Mouse (Mus musculus): ENCODE results near the gene Casq2. TPM values are rescaled to one million over a fixed set of nuclear protein-coding genes. Genes with fewer than 3 reads are reported as not detected.

The Casq2 gene
- polyA plus RNA-seq, 1 experiment from 2014 or later = 0.43 TPM

DNA sequence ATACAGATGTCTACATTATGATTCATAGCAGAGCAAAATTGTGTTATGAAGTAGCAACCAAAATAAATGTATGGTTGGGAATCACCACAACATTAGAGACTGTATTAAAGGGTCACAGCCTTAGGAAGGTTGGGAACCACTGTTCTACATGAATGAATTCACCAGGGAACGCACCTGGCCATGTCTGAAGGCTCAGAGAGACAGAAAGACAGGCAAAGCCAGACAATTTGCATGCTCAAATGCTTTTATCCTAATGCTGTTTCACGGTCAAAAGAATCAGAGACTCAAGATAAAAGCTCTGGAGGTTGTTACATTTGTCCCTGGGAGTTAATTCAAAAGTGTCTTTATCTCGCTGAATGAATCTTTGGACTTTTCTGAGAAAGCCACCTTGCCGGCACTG is 65.6 kb downstream of the Casq2 start:
- ATAC-seq (ENCODE audit: insufficient read depth) (no peak), DNase-seq (no peak)
- peak overlapping the region; percentile 41 for H3K4me2 ChIP-seq
- H3K36me3 ChIP-seq (ENCODE audit: insufficient read depth) = peaks cover 3% of the 10 kb centered on the region
- no peak overlapping the region for H3K9ac ChIP-seq
- H3K9me3 ChIP-seq (ENCODE audit: low read depth, low read length) = no peaks in the 10 kb centered on the region
- WGBS = 63% methylated on average over 4 of the region's 4 CpGs
- H3K4me1 ChIP-seq (ENCODE audit: insufficient read depth) = peaks cover 19% of the 10 kb centered on the region
- H3K27me3 ChIP-seq (ENCODE audit: insufficient read depth, low read length) = no peaks in the 10 kb centered on the region
- no peak overlapping the region for H3K4me3 ChIP-seq (ENCODE audit: low read depth, low read length)
- H3K27ac ChIP-seq (ENCODE audit: low read depth) = peak overlapping the region; percentile 93
- TF ChIP-seq CTCF (IDR thresholded peaks at IDR 0.05; ENCODE audit: low read depth) = no peak

- H3K9me3 ChIP-seq (ENCODE audit: low read depth, low read length) = no peaks in the 10 kb centered on the region
- H3K27ac ChIP-seq (ENCODE audit: low read depth) = peak overlapping the region; percentile 93
- H3K4me1 ChIP-seq (ENCODE audit: insufficient read depth) = peaks cover 19% of the 10 kb centered on the region
- H3K36me3 ChIP-seq (ENCODE audit: insufficient read depth) = peaks cover 9% of the 10 kb centered on the region
- H3K27me3 ChIP-seq (ENCODE audit: insufficient read depth, low read length) = no peaks in the 10 kb centered on the region
- H3K9ac ChIP-seq = peak overlapping the region; percentile 27; the same call in 1 of the 2 replicates
- DNase-seq (no peak), ATAC-seq (ENCODE audit: insufficient read depth) (peak; percentile 9; the same call in 1 of the 2 replicates)
- 45% methylated on average over 4 of the region's 4 CpGs for WGBS
- peak overlapping the region; percentile 41 for H3K4me2 ChIP-seq
- no peak for TF ChIP-seq CTCF (IDR thresholded peaks at IDR 0.05; ENCODE audit: low read depth)
- H3K4me3 ChIP-seq (ENCODE audit: low read depth, low read length) = no peak overlapping the region
Measured at GRCm38 (mm10) chr3:102152471-102152870, 66.3 kb downstream of the Casq2 start.

DNA sequence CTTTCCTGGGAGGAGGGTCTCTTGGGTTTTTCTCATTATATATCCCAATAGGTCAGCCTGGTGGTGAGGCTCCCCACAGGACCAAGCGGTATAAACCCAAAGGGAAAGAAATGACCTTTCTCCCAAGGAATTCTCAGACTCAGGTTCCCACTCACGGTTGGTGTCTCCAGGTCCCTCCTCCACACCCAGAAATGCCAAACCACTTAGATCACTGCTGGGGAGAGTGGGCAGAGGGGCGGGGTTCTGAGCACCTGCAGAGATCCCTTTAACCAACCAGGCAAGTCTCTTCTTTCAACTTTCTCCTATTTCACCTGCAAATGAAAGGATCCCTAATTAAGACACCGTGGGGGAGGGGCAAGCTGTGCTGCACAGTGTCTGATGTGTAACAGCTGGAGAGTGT is 66.7 kb downstream of the Casq2 start:
- peak; percentile 66 for ATAC-seq (ENCODE audit: insufficient read depth)

GRCm38 (mm10) chr3:102154107-102154506 is 67.9 kb downstream of the Casq2 start:
- Histone ChIP-seq H3K27ac (ENCODE audit: low read depth) (no peak overlapping the region), H3K9ac (no peak overlapping the region), H3K27me3 (ENCODE audit: insufficient read depth, low read length) (no peaks in the 10 kb centered on the region), H3K9me3 (ENCODE audit: low read depth, low read length) (no peaks in the 10 kb centered on the region), H3K4me3 (ENCODE audit: low read depth, low read length) (no peak overlapping the region), H3K4me2 (no peak overlapping the region), H3K36me3 (ENCODE audit: insufficient read depth) (peaks cover 14% of the 10 kb centered on the region), H3K4me1 (ENCODE audit: insufficient read depth) (peaks cover 18% of the 10 kb centered on the region)
- ATAC-seq (ENCODE audit: insufficient read depth) (no peak), DNase-seq (no peak)
- WGBS = 71% methylated on average over 7 of the region's 7 CpGs
- TF ChIP-seq CTCF (IDR thresholded peaks at IDR 0.05; ENCODE audit: low read depth) = no peak

More for the DNA sequence above, 66.7 kb downstream of the Casq2 start:
- Histone ChIP-seq H3K36me3 (ENCODE audit: insufficient read depth) (peaks cover 13% of the 10 kb centered on the region), H3K4me2 (peak overlapping the region; percentile 41), H3K27me3 (ENCODE audit: insufficient read depth, low read length) (no peaks in the 10 kb centered on the region), H3K9me3 (ENCODE audit: low read depth, low read length) (no peaks in the 10 kb centered on the region), H3K9ac (no peak overlapping the region), H3K4me3 (ENCODE audit: low read depth, low read length) (no peak overlapping the region), H3K27ac (ENCODE audit: low read depth) (peak overlapping the region; percentile 93), H3K4me1 (ENCODE audit: insufficient read depth) (peaks cover 19% of the 10 kb centered on the region)
- WGBS = 16% methylated on average over 4 of the region's 4 CpGs
- peak; percentile 68 for DNase-seq
- TF ChIP-seq CTCF (IDR thresholded peaks at IDR 0.05; ENCODE audit: low read depth) = no peak

DNA sequence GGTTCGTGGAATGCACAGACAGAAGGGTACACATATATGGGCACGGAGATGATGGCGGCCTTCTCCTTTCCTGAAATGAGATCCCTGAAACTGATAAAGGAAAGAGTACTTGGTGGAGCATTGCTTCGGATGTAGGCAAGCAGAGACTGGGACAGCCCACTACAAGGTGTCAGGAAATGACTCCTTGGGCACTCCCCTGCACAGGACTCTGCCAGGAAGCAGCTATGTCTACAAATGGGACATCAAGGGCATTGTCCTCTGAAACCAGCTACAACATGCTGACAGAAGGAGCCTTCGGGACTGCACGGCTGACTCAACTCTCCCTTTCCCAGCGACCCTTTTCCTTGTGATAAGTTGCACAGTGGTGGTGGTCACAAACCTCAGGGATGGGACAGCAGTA is 70.5 kb downstream of the Casq2 start:
- H3K4me1 ChIP-seq (ENCODE audit: insufficient read depth) = peaks cover 13% of the 10 kb centered on the region
- no peak overlapping the region for H3K4me3 ChIP-seq (ENCODE audit: low read depth, low read length)
- no peaks in the 10 kb centered on the region for H3K9me3 ChIP-seq (ENCODE audit: low read depth, low read length)
- WGBS = 73% methylated on average over 7 of the region's 7 CpGs
- no peak for TF ChIP-seq CTCF (IDR thresholded peaks at IDR 0.05; ENCODE audit: low read depth)
- DNase-seq (no peak), ATAC-seq (ENCODE audit: insufficient read depth) (no peak)
- H3K9ac ChIP-seq = no peak overlapping the region
- peaks cover 25% of the 10 kb centered on the region for H3K36me3 ChIP-seq (ENCODE audit: insufficient read depth)
- no peak overlapping the region for H3K27ac ChIP-seq (ENCODE audit: low read depth)
- H3K4me2 ChIP-seq = no peak overlapping the region
- no peaks in the 10 kb centered on the region for H3K27me3 ChIP-seq (ENCODE audit: insufficient read depth, low read length)

- TF ChIP-seq CTCF (IDR thresholded peaks at IDR 0.05; ENCODE audit: low read depth) = no peak
Measured at GRCm38 (mm10) chr3:102157652-102158051, 71.4 kb downstream of the Casq2 start.

DNA sequence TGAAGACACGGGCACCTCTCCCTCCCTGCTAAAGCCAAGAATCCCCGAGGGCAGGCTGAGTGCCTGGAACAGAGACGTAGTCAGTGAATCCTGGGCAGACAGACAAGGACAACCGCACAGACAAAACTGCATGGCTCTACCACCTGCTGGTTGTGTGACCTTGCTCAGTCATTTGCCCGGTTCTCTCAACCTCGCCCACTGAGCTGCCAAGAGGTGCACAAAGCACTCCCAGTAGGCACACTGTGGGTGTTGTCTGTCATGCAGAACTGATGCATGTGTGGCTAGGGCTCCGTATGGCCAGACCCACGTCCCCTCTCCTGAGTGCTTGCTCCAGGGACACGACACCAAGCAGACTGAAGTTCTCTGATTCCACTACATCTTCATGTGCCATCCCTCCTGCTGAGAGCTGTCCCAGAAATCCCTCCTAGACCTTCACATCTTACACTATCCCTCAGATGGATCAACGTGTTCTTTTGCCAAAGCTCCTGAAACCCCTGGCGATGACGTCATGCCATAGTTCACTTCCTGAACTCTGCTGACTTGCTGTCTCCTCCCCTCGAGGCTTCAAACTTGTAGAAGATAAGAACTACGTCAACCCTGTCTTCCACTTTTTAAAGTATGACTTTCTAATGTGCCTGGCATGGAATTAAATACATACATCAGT is 72.7 kb downstream of the Casq2 start:
- TF ChIP-seq CTCF (IDR thresholded peaks at IDR 0.05; ENCODE audit: low read depth) = no peak
- H3K36me3 ChIP-seq (ENCODE audit: insufficient read depth) = peaks cover 40% of the 10 kb centered on the region
- WGBS = 60% methylated on average over 14 of the region's 14 CpGs
- ATAC-seq (ENCODE audit: insufficient read depth) (peak; percentile 66), DNase-seq (no peak)
- H3K27me3 ChIP-seq (ENCODE audit: insufficient read depth, low read length) = no peaks in the 10 kb centered on the region
- H3K4me1 ChIP-seq (ENCODE audit: insufficient read depth) = peaks cover 8% of the 10 kb centered on the region
- H3K4me3 ChIP-seq (ENCODE audit: low read depth, low read length) = no peak overlapping the region
- H3K9ac ChIP-seq = no peak overlapping the region
- H3K9me3 ChIP-seq (ENCODE audit: low read depth, low read length) = no peaks in the 10 kb centered on the region
- 0 out of 2 replicates have a peak overlapping the region, but pooled peaks have one; percentile 12 for H3K4me2 ChIP-seq
- H3K27ac ChIP-seq (ENCODE audit: low read depth) = peak overlapping the region; percentile 65; the same call in 1 of the 2 replicates

More at GRCm38 (mm10) chr3:102157652-102158051, 71.4 kb downstream of the Casq2 start:
- H3K27me3 ChIP-seq (ENCODE audit: insufficient read depth, low read length) = no peaks in the 10 kb centered on the region
- H3K9ac ChIP-seq = no peak overlapping the region
- DNase-seq (no peak), ATAC-seq (ENCODE audit: insufficient read depth) (no peak)
- H3K27ac ChIP-seq (ENCODE audit: low read depth) = no peak overlapping the region
- peaks cover 30% of the 10 kb centered on the region for H3K36me3 ChIP-seq (ENCODE audit: insufficient read depth)
- peaks cover 8% of the 10 kb centered on the region for H3K4me1 ChIP-seq (ENCODE audit: insufficient read depth)
- H3K4me3 ChIP-seq (ENCODE audit: low read depth, low read length) = no peak overlapping the region
- 77% methylated on average over 6 of the region's 6 CpGs for WGBS
- H3K4me2 ChIP-seq = no peak overlapping the region
- no peaks in the 10 kb centered on the region for H3K9me3 ChIP-seq (ENCODE audit: low read depth, low read length)

Measured in lung, embryonic 14.5 days (tissue).